Mouse (Mus musculus) spleen, adult 2 months (tissue): ENCODE data around the gene Krt28.

Experiments
- CTCF ChIP-seq: fragments of 200-500 bp; IDR thresholded peaks from 2 replicates; pipeline ENCODE4 v1.5.1; 2011; ENCODE audit warnings: mild to moderate bottlenecking, inconsistent platforms; ENCODE audit not compliant: insufficient read depth, insufficient read length, insufficient replicate concordance; ENCODE audit errors: extremely low read depth
- POLR2A ChIP-seq: fragments of 200-500 bp; IDR thresholded peaks from 2 replicates; pipeline ENCODE4 v1.6.1; 2011; ENCODE audit warnings: low read depth, low read length, inconsistent platforms

DNA sequence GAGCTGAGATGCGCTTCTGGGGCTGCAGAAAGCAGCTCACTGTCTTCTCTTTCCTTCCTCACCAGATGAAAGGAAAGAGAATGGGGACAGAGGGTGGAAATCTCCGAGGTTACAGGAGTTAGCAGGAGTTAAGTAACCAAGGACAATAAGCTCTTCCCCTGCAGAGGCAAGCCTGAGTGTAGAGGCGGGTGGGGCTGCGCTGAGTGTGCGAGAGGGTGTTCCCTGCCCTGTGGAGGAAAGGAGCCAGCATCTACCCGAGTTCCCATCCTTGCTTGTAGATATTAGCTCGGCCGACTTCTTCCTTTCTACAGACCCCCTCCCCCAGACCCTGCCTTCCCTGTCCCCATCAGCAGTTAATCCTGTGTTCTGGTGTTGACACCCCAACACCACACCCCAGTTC is 24.1 kb upstream of the Krt28 start:
- TF ChIP-seq CTCF (no peak), POLR2A (no peak)
